Mouse (Mus musculus) MEL (cell line): ENCODE data around the gene Actbl2. TPM values are rescaled to one million over a fixed set of nuclear protein-coding genes. Genes with fewer than 3 reads are reported as not detected.

Source experiments
- DNase-seq: peaks from one replicate; pipeline ENCODE4 v3.0.0; 2011; ENCODE audit warnings: low read depth, low spot score
- H3K27ac ChIP-seq: 2 replicates; pipeline ENCODE4 v1.5.1; 2012; ENCODE audit warnings: low read depth, mild to moderate bottlenecking, control low read depth, low read length, moderate library complexity; ENCODE audit not compliant: control insufficient read depth
- H3K27me3 ChIP-seq, 2 experiments: fragments of 150-350 bp in 1 of 2; sonication (generic) in 1 of 2; 2 replicates each; pipeline ENCODE4 v1.6.1; 2012; ENCODE audit warnings: low read length in 2 of 2, mild to moderate bottlenecking in 2 of 2, improper control_type of control experiment in 1 of 2, moderate library complexity in 1 of 2; ENCODE audit not compliant: insufficient read depth in 2 of 2, control insufficient read depth in 1 of 2
- H3K36me3 ChIP-seq, 2 experiments: 2 replicates each; pipeline ENCODE4 v1.6.1; 2012 to 2014; ENCODE audit warnings: low read length in 2 of 2, improper control_type of control experiment in 1 of 2, inconsistent platforms in 1 of 2, mild to moderate bottlenecking in 1 of 2; ENCODE audit not compliant: insufficient read depth in 2 of 2, control insufficient read depth in 1 of 2
- H3K4me1 ChIP-seq, 2 experiments: fragments of 150-350 bp in 1 of 2; sonication (generic) in 1 of 2; 2 replicates each; pipeline ENCODE4 v1.6.1; 2012; ENCODE audit warnings: low read length in 2 of 2, improper control_type of control experiment in 1 of 2, mild to moderate bottlenecking in 1 of 2; ENCODE audit not compliant: insufficient read depth in 2 of 2, control insufficient read depth in 1 of 2
- H3K4me3 ChIP-seq, 2 experiments: fragments of 150-350 bp in 1 of 2; sonication (generic) in 1 of 2; 2 replicates each; pipeline ENCODE4 v1.5.1; 2012; ENCODE audit warnings: low read depth in 2 of 2, low read length in 2 of 2, mild to moderate bottlenecking in 2 of 2, moderate library complexity in 2 of 2, control low read depth in 1 of 2, improper control_type of control experiment in 1 of 2; ENCODE audit not compliant: control insufficient read depth in 1 of 2, insufficient read depth in 1 of 2
- H3K79me2 ChIP-seq: 2 replicates; pipeline ENCODE4 v1.6.1; 2012; ENCODE audit warnings: mild to moderate bottlenecking, low read length, moderate library complexity; ENCODE audit not compliant: control insufficient read depth, poor library complexity, insufficient read depth
- H3K9ac ChIP-seq: 2 replicates; pipeline ENCODE4 v1.6.1; 2012; ENCODE audit warnings: low read depth, mild to moderate bottlenecking, control low read depth, low read length, moderate library complexity; ENCODE audit not compliant: control insufficient read depth, poor library complexity, severe bottlenecking
- H3K9me3 ChIP-seq: fragments of 150-350 bp; sonication (generic); replicated peaks from 2 replicates; pipeline ENCODE4 v1.6.1; 2012; ENCODE audit warnings: mild to moderate bottlenecking, low read length, improper control_type of control experiment, moderate library complexity; ENCODE audit not compliant: insufficient read depth
- CHD2 ChIP-seq: IDR thresholded peaks from 2 replicates; pipeline ENCODE4 v1.6.1; 2011; ENCODE audit warnings: low read length, improper control_type of control experiment
- GABPA ChIP-seq: IDR thresholded peaks from 2 replicates; pipeline ENCODE4 v1.6.1; 2012; ENCODE audit warnings: low read depth, mild to moderate bottlenecking, inconsistent platforms, low read length, improper control_type of control experiment, moderate library complexity
- HCFC1 ChIP-seq: IDR thresholded peaks from 2 replicates; pipeline ENCODE4 v1.6.1; 2012; ENCODE audit warnings: low read depth, mild to moderate bottlenecking, inconsistent platforms, low read length, improper control_type of control experiment, moderate library complexity
- JUND ChIP-seq: IDR thresholded peaks from 2 replicates; pipeline ENCODE4 v1.6.1; 2011; ENCODE audit warnings: low read depth, mild to moderate bottlenecking, improper control_type of control experiment, low read length
- MAFK ChIP-seq: IDR thresholded peaks from 2 replicates; pipeline ENCODE4 v1.6.1; 2011; ENCODE audit warnings: low read depth, mild to moderate bottlenecking, low read length, improper control_type of control experiment, borderline replicate concordance
- MAX ChIP-seq: IDR thresholded peaks from 2 replicates; pipeline ENCODE4 v1.6.1; 2011; ENCODE audit warnings: low read length, improper control_type of control experiment
- MEF2A ChIP-seq: IDR thresholded peaks from 2 replicates; pipeline ENCODE4 v1.6.1; 2014; ENCODE audit warnings: low read depth, mild to moderate bottlenecking, inconsistent platforms, low read length, improper control_type of control experiment; ENCODE audit not compliant: poor library complexity, insufficient replicate concordance, severe bottlenecking; ENCODE audit errors: extremely low read depth
- MYB ChIP-seq: IDR thresholded peaks from 2 replicates; pipeline ENCODE4 v1.6.1; 2011; ENCODE audit warnings: mild to moderate bottlenecking, low read depth, low read length, improper control_type of control experiment
- NRF1 ChIP-seq: IDR thresholded peaks from 2 replicates; pipeline ENCODE4 v1.6.1; 2014; ENCODE audit warnings: low read depth, mild to moderate bottlenecking, inconsistent platforms, low read length, improper control_type of control experiment, moderate library complexity; ENCODE audit not compliant: poor library complexity, insufficient read depth, severe bottlenecking
- POLR2A ChIP-seq, 2 experiments: IDR thresholded peaks; 2 replicates each; pipeline ENCODE4 v1.6.1; 2011 to 2012; ENCODE audit warnings: low read length in 2 of 2, mild to moderate bottlenecking in 2 of 2, control low read depth in 1 of 2, improper control_type of control experiment in 1 of 2, low read depth in 1 of 2, moderate library complexity in 1 of 2; ENCODE audit not compliant: control insufficient read depth in 1 of 2, insufficient read depth in 1 of 2, poor library complexity in 1 of 2
- POLR2AphosphoS5 ChIP-seq: IDR thresholded peaks from 2 replicates; pipeline ENCODE4 v1.6.1; 2012; ENCODE audit warnings: low read depth, borderline replicate concordance, mild to moderate bottlenecking, inconsistent platforms, low read length, moderate library complexity, mixed read lengths
- TCF12 ChIP-seq: IDR thresholded peaks from 2 replicates; pipeline ENCODE4 v1.6.1; 2014; ENCODE audit warnings: low read depth, mild to moderate bottlenecking, inconsistent platforms, low read length, improper control_type of control experiment, moderate library complexity
- ZC3H11A ChIP-seq: IDR thresholded peaks from 2 replicates; pipeline ENCODE4 v1.6.1; 2012; ENCODE audit warnings: low read depth, mild to moderate bottlenecking, inconsistent platforms, low read length, improper control_type of control experiment
- polyA plus RNA-seq, 2 experiments: library from polyadenylated mRNA; stranded (reverse) in 1 of 2; unstranded in 1 of 2; fragments of >175 nt in 1 of 2; fragments of >200 nt in 1 of 2; gene quantifications; 2 replicates each; pipeline versions ENCODE4 v1.2.1 to v1.2.4; 2012; ENCODE audit warnings: low replicate concordance in 2 of 2, low read depth in 1 of 2; ENCODE audit not compliant: insufficient read length in 2 of 2, insufficient read depth in 1 of 2, missing spikeins in 1 of 2
- total RNA-seq: library from RNA; depleted of rRNA; stranded (reverse); fragments of 300-350 nt; gene quantifications from 2 replicates; pipeline ENCODE4 v1.2.3, GENCODE M21; 2012

Gene Actbl2
- total and polyA plus RNA-seq, 3 experiments, result not detected

- Histone ChIP-seq H3K36me3 (no peaks in the 10 kb centered on the region), H3K27me3 (no peaks in the 10 kb centered on the region), H3K9ac (no peak overlapping the region), H3K9me3 (no peaks in the 10 kb centered on the region), H3K79me2 (no peaks in the 10 kb centered on the region), H3K4me1 (no peaks in the 10 kb centered on the region), H3K27ac (no peak overlapping the region), H3K4me3 (no peak overlapping the region)
- TF ChIP-seq MEF2A (no peak), POLR2A (IDR thresholded peaks at IDR 0.05; ENCODE audit: control insufficient read depth in 1 of 2, insufficient read depth in 1 of 2, low read depth in 1 of 2, low read length in 2 of 2, poor library complexity in 1 of 2) (no peak), CHD2 (no peak), POLR2AphosphoS5 (no peak)
- no peak for DNase-seq
Measured at GRCm38 (mm10) chr13:111291958-111292493, 37.2 kb downstream of the Actbl2 start.

DNA sequence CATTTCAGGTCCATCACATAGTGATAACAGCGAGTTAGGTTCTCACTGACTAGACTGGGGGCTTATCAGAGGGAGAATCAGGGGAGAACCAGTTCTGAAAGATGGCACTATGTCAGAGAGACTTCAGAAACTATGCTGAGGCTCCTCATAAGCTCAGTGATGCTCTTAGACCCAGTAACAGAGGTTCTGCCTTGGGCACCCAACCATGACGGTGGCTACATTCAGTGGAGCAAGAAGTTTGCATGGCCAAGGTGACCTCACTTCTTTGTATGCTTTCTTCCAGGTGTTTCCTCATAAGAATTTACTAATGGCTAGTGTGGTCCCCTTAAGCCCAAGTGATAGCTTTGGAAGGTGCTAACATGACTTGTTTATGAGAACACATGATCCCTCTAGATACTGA lies 38.7 kb downstream of the Actbl2 start:
- H3K4me3 ChIP-seq, result no peak overlapping the region
- no peak overlapping the region for H3K27ac ChIP-seq
- H3K9me3 ChIP-seq, result no peaks in the 10 kb centered on the region
- no peaks in the 10 kb centered on the region for H3K36me3 ChIP-seq
- H3K4me1 ChIP-seq, result no peaks in the 10 kb centered on the region
- TF ChIP-seq MYB (no peak), MAX (no peak), JUND (no peak), ZC3H11A (no peak)
- H3K9ac ChIP-seq, result no peak overlapping the region
- DNase-seq, result no peak
- H3K27me3 ChIP-seq, result no peaks in the 10 kb centered on the region
- no peaks in the 10 kb centered on the region for H3K79me2 ChIP-seq

GRCm38 (mm10) chr13:111294965-111295494 lies 40.2 kb downstream of the Actbl2 start:
- no peak overlapping the region for H3K27ac ChIP-seq
- H3K79me2 ChIP-seq, result no peaks in the 10 kb centered on the region

More at GRCm38 (mm10) chr13:111294965-111295494, 40.2 kb downstream of the Actbl2 start:
- H3K36me3 ChIP-seq, result no peaks in the 10 kb centered on the region
- no peaks in the 10 kb centered on the region for H3K9me3 ChIP-seq
- TF ChIP-seq NRF1 (no peak), ZC3H11A (no peak), HCFC1 (no peak), TCF12 (no peak), MAFK (no peak), GABPA (no peak)
- H3K4me1 ChIP-seq, result no peaks in the 10 kb centered on the region
- no peaks in the 10 kb centered on the region for H3K27me3 ChIP-seq
- H3K9ac ChIP-seq, result no peak overlapping the region
- DNase-seq, result no peak
- H3K4me3 ChIP-seq, result no peak overlapping the region
